Mouse (Mus musculus) cerebellum, adult 2 months (tissue): ENCODE measurements around the gene Col27a1. TPM values are rescaled to one million over a fixed set of nuclear protein-coding genes. Genes with fewer than 3 reads are reported as not detected.

Experiments used
- DNase-seq, 2 experiments: peaks; one replicate each; pipeline ENCODE4 v3.0.0; 2021
- H3K27ac ChIP-seq: fragments of 200-500 bp; 2 replicates; pipeline ENCODE4 v1.5.1; 2012; ENCODE audit warnings: low read length, control low read depth, inconsistent platforms; ENCODE audit not compliant: insufficient read depth
- H3K27me3 ChIP-seq: fragments of 200-500 bp; 2 replicates; pipeline ENCODE4 v1.6.1; 2012; ENCODE audit warnings: inconsistent platforms, mild to moderate bottlenecking, low read length, moderate library complexity; ENCODE audit not compliant: control insufficient read depth, insufficient read depth
- H3K4me1 ChIP-seq: fragments of 200-500 bp; 2 replicates; pipeline ENCODE4 v1.6.1; 2011; ENCODE audit warnings: low read length; ENCODE audit not compliant: control insufficient read depth, insufficient read depth
- H3K4me3 ChIP-seq: fragments of 200-500 bp; replicated peaks from 2 replicates; pipeline ENCODE3; 2011; ENCODE audit warnings: mild to moderate bottlenecking, low read depth, low read length, control low read depth; ENCODE audit not compliant: insufficient read depth
- CTCF ChIP-seq: fragments of 200-500 bp; IDR thresholded peaks from 2 replicates; pipeline ENCODE4 v1.5.1; 2011; ENCODE audit warnings: low read depth, mild to moderate bottlenecking, control low read depth, low read length, moderate library complexity, borderline replicate concordance; ENCODE audit not compliant: insufficient read depth
- POLR2A ChIP-seq: fragments of 200-500 bp; IDR thresholded peaks from 2 replicates; pipeline ENCODE4 v1.6.1; 2011; ENCODE audit warnings: low read length, control low read depth, borderline replicate concordance; ENCODE audit not compliant: insufficient read depth
- WGBS: fragments of 180-500 bp; shearing (Covaris S2); methylation state at CpG from one replicate; pipeline ENCODE4 v1.1.7; 2018; 5-methylcytosine and 5-hydroxymethylcytosine counted together
- polyA plus RNA-seq: library from polyadenylated mRNA; depleted of rRNA; stranded (reverse); fragments of >200 nt; gene quantifications from 2 replicates; pipeline ENCODE4 v1.2.3, GENCODE M21; 2012; rRNA removed

Gene Col27a1
- polyA plus RNA-seq, 1 experiment, result 24.2 TPM

DNA sequence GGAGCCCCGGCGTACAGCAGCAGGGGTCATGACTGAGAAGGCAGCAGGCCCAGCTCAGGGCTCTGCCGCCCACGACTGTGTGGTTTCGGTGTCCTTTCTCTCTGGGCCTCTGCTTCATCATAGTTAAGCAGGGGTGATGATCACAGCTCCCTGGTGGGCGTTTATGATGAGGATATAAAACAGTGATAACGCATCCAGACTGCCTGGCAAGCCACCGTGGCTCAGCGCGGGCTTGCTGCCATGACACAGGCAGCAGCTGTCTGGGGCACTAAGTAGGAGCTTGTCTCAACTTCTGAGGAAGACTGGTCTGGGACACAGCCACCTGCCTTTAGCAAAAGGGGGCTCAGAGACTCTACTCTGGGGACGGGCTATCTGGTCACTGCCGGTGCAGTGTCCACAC, 169.7 kb downstream of the Col27a1 start:
- TF ChIP-seq POLR2A, result no peak
- no peak for TF ChIP-seq CTCF
- Histone ChIP-seq H3K27ac (no peak overlapping the region), H3K4me3 (no peak overlapping the region), H3K4me1 (no peaks in the 10 kb centered on the region), H3K27me3 (no peaks in the 10 kb centered on the region)
- DNase-seq, result no peak
- 39% methylated on average over 12 of the region's 12 CpGs for WGBS

DNA sequence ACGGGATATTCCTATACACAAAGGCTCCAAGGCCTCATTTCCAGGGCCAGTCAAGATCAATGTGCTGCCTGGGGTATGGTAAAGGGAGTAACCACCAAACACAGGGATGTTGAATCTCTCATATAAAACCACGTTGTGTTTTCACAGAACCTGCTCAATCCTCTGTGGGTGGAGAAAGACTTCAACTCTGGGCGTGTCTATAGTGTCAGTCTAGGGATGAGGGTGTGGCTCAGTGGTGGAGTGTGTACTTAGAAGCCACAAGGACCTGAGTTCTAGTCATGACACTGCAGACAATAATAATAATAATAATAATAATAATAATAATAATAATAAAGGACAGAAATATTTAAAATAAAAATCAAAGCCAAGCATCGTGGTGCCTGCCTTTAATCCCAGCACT, 170.5 kb downstream of the Col27a1 start:
- DNase-seq, result no peak
- Histone ChIP-seq H3K27me3 (no peaks in the 10 kb centered on the region), H3K4me3 (no peak overlapping the region), H3K27ac (no peak overlapping the region), H3K4me1 (no peaks in the 10 kb centered on the region; the same call in 1 of the 2 replicates)
- WGBS, result 94% methylated on average over 4 of the region's 4 CpGs
- TF ChIP-seq CTCF (no peak), POLR2A (no peak)

Other genes with a start within 250 kb of the Col27a1 start
- 2.6 and 2.7 TPM in 2 replicates for gene Zfp618, start 248.4 kb upstream of the Col27a1 start, polyA plus RNA-seq
- gene Ambp, start 59.2 kb upstream of the Col27a1 start, polyA plus RNA-seq, result not detected in 2 replicates
- gene Kif12, start 41.9 kb upstream of the Col27a1 start, polyA plus RNA-seq, result 0.06 TPM in 1 of 2 replicates, not detected in the other
- not detected in 2 replicates for gene Orm1, start 130.6 kb downstream of the Col27a1 start, polyA plus RNA-seq
- 0.14 TPM in 1 of 2 replicates, not detected in the other for gene Orm3, start 142.2 kb downstream of the Col27a1 start, polyA plus RNA-seq
- gene Orm2, start 148.4 kb downstream of the Col27a1 start, polyA plus RNA-seq, result not detected in 2 replicates
- gene Akna, start 189.3 kb downstream of the Col27a1 start, polyA plus RNA-seq, result 1.9 TPM in 2 replicates